Mouse (Mus musculus): ENCODE data around the gene Plekha7.

GRCm38 (mm10) chr7:116240353-116240752, 67.8 kb downstream of the Plekha7 start:
- TF ChIP-seq GATA1 (IDR thresholded peaks at IDR 0.05; ENCODE audit: borderline replicate concordance, low read length) (no peak), FLI1 (IDR thresholded peaks at IDR 0.05; ENCODE audit: low read length) (no peak)
